Mouse (Mus musculus) MEL (cell line): ENCODE data around the gene Kctd7. TPM values are rescaled to one million over a fixed set of nuclear protein-coding genes. Genes with fewer than 3 reads are reported as not detected.

Experiments
- DNase-seq: peaks from one replicate; pipeline ENCODE4 v3.0.0; 2011; ENCODE audit warnings: low read depth, low spot score
- H3K27ac ChIP-seq: 2 replicates; pipeline ENCODE4 v1.5.1; 2012; ENCODE audit warnings: low read depth, mild to moderate bottlenecking, control low read depth, low read length, moderate library complexity; ENCODE audit not compliant: control insufficient read depth
- H3K27me3 ChIP-seq, 2 experiments: fragments of 150-350 bp in 1 of 2; sonication (generic) in 1 of 2; 2 replicates each; pipeline ENCODE4 v1.6.1; 2012; ENCODE audit warnings: low read length in 2 of 2, mild to moderate bottlenecking in 2 of 2, improper control_type of control experiment in 1 of 2, moderate library complexity in 1 of 2; ENCODE audit not compliant: insufficient read depth in 2 of 2, control insufficient read depth in 1 of 2
- H3K36me3 ChIP-seq, 2 experiments: 2 replicates each; pipeline ENCODE4 v1.6.1; 2012 to 2014; ENCODE audit warnings: low read length in 2 of 2, improper control_type of control experiment in 1 of 2, inconsistent platforms in 1 of 2, mild to moderate bottlenecking in 1 of 2; ENCODE audit not compliant: insufficient read depth in 2 of 2, control insufficient read depth in 1 of 2
- H3K4me1 ChIP-seq, 2 experiments: fragments of 150-350 bp in 1 of 2; sonication (generic) in 1 of 2; 2 replicates each; pipeline ENCODE4 v1.6.1; 2012; ENCODE audit warnings: low read length in 2 of 2, improper control_type of control experiment in 1 of 2, mild to moderate bottlenecking in 1 of 2; ENCODE audit not compliant: insufficient read depth in 2 of 2, control insufficient read depth in 1 of 2
- H3K4me3 ChIP-seq, 2 experiments: fragments of 150-350 bp in 1 of 2; sonication (generic) in 1 of 2; 2 replicates each; pipeline ENCODE4 v1.5.1; 2012; ENCODE audit warnings: low read depth in 2 of 2, low read length in 2 of 2, mild to moderate bottlenecking in 2 of 2, moderate library complexity in 2 of 2, control low read depth in 1 of 2, improper control_type of control experiment in 1 of 2; ENCODE audit not compliant: control insufficient read depth in 1 of 2, insufficient read depth in 1 of 2
- H3K79me2 ChIP-seq: 2 replicates; pipeline ENCODE4 v1.6.1; 2012; ENCODE audit warnings: mild to moderate bottlenecking, low read length, moderate library complexity; ENCODE audit not compliant: control insufficient read depth, poor library complexity, insufficient read depth
- H3K9ac ChIP-seq: 2 replicates; pipeline ENCODE4 v1.6.1; 2012; ENCODE audit warnings: low read depth, mild to moderate bottlenecking, control low read depth, low read length, moderate library complexity; ENCODE audit not compliant: control insufficient read depth, poor library complexity, severe bottlenecking
- H3K9me3 ChIP-seq: fragments of 150-350 bp; sonication (generic); replicated peaks from 2 replicates; pipeline ENCODE4 v1.6.1; 2012; ENCODE audit warnings: mild to moderate bottlenecking, low read length, improper control_type of control experiment, moderate library complexity; ENCODE audit not compliant: insufficient read depth
- BHLHE40 ChIP-seq: IDR thresholded peaks from 2 replicates; pipeline ENCODE4 v1.6.1; 2012; ENCODE audit warnings: low read depth, mild to moderate bottlenecking, inconsistent platforms, low read length, improper control_type of control experiment, borderline replicate concordance
- CHD1 ChIP-seq: IDR thresholded peaks from 2 replicates; pipeline ENCODE4 v1.6.1; 2012; ENCODE audit warnings: low read depth, mild to moderate bottlenecking, inconsistent platforms, low read length, improper control_type of control experiment
- CHD2 ChIP-seq: IDR thresholded peaks from 2 replicates; pipeline ENCODE4 v1.6.1; 2011; ENCODE audit warnings: low read length, improper control_type of control experiment
- CTCF ChIP-seq, 3 experiments: IDR thresholded peaks in 2 of 3; conservative IDR thresholded peaks in 1 of 3; 2 replicates each; pipeline ENCODE4 v1.5.1; 2011 to 2012; ENCODE audit warnings: low read length in 3 of 3, low read depth in 2 of 3, mild to moderate bottlenecking in 2 of 3, improper control_type of control experiment in 1 of 3, inconsistent platforms in 1 of 3, mixed read lengths in 1 of 3, moderate library complexity in 1 of 3; ENCODE audit not compliant: control insufficient read depth in 1 of 3, insufficient read depth in 1 of 3, poor library complexity in 1 of 3, severe bottlenecking in 1 of 3
- E2F4 ChIP-seq: IDR thresholded peaks from 2 replicates; pipeline ENCODE4 v1.6.1; 2011; ENCODE audit warnings: low read depth, low read length, improper control_type of control experiment, borderline replicate concordance
- ELF1 ChIP-seq: IDR thresholded peaks from 2 replicates; pipeline ENCODE4 v1.6.1; 2014; ENCODE audit warnings: low read depth, mild to moderate bottlenecking, inconsistent platforms, low read length, improper control_type of control experiment, moderate library complexity
- EP300 ChIP-seq, 2 experiments: IDR thresholded peaks; 2 replicates each; pipeline ENCODE4 v1.6.1; 2011; ENCODE audit warnings: improper control_type of control experiment in 2 of 2, low read length in 2 of 2, low read depth in 1 of 2, mild to moderate bottlenecking in 1 of 2
- ETS1 ChIP-seq: IDR thresholded peaks from 2 replicates; pipeline ENCODE4 v1.6.1; 2012; ENCODE audit warnings: low read depth, mild to moderate bottlenecking, inconsistent platforms, low read length, improper control_type of control experiment, moderate library complexity
- GATA1 ChIP-seq: IDR thresholded peaks from 2 replicates; pipeline ENCODE4 v1.6.1; 2011; ENCODE audit warnings: low read depth, low read length, improper control_type of control experiment
- JUND ChIP-seq: IDR thresholded peaks from 2 replicates; pipeline ENCODE4 v1.6.1; 2011; ENCODE audit warnings: low read depth, mild to moderate bottlenecking, improper control_type of control experiment, low read length
- KAT2A ChIP-seq: conservative IDR thresholded peaks from 2 replicates; pipeline ENCODE4 v1.6.1; 2012; ENCODE audit warnings: low read depth, low read length, improper control_type of control experiment, inconsistent platforms
- MAFK ChIP-seq: IDR thresholded peaks from 2 replicates; pipeline ENCODE4 v1.6.1; 2011; ENCODE audit warnings: low read depth, mild to moderate bottlenecking, low read length, improper control_type of control experiment, borderline replicate concordance
- MAX ChIP-seq: IDR thresholded peaks from 2 replicates; pipeline ENCODE4 v1.6.1; 2011; ENCODE audit warnings: low read length, improper control_type of control experiment
- MXI1 ChIP-seq: IDR thresholded peaks from 2 replicates; pipeline ENCODE4 v1.6.1; 2011; ENCODE audit warnings: mild to moderate bottlenecking, low read depth, low read length, improper control_type of control experiment
- MYB ChIP-seq: IDR thresholded peaks from 2 replicates; pipeline ENCODE4 v1.6.1; 2011; ENCODE audit warnings: mild to moderate bottlenecking, low read depth, low read length, improper control_type of control experiment
- NELFE ChIP-seq: IDR thresholded peaks from 2 replicates; pipeline ENCODE4 v1.6.1; 2011; ENCODE audit warnings: low read depth, low read length, improper control_type of control experiment
- NRF1 ChIP-seq: IDR thresholded peaks from 2 replicates; pipeline ENCODE4 v1.6.1; 2014; ENCODE audit warnings: low read depth, mild to moderate bottlenecking, inconsistent platforms, low read length, improper control_type of control experiment, moderate library complexity; ENCODE audit not compliant: poor library complexity, insufficient read depth, severe bottlenecking
- POLR2A ChIP-seq, 2 experiments: IDR thresholded peaks; 2 replicates each; pipeline ENCODE4 v1.6.1; 2011 to 2012; ENCODE audit warnings: low read length in 2 of 2, mild to moderate bottlenecking in 2 of 2, control low read depth in 1 of 2, improper control_type of control experiment in 1 of 2, low read depth in 1 of 2, moderate library complexity in 1 of 2; ENCODE audit not compliant: control insufficient read depth in 1 of 2, insufficient read depth in 1 of 2, poor library complexity in 1 of 2
- POLR2AphosphoS2 ChIP-seq: IDR thresholded peaks from 2 replicates; pipeline ENCODE4 v1.6.1; 2011; ENCODE audit warnings: low read length, improper control_type of control experiment
- RAD21 ChIP-seq: IDR thresholded peaks from 2 replicates; pipeline ENCODE4 v1.6.1; 2011; ENCODE audit warnings: mild to moderate bottlenecking, low read depth, low read length, improper control_type of control experiment
- SIN3A ChIP-seq: IDR thresholded peaks from 2 replicates; pipeline ENCODE4 v1.6.1; 2012; ENCODE audit warnings: low read length, improper control_type of control experiment, inconsistent platforms
- TAL1 ChIP-seq: IDR thresholded peaks from 2 replicates; pipeline ENCODE4 v1.6.1; 2012; ENCODE audit warnings: mild to moderate bottlenecking, inconsistent platforms, low read length, moderate library complexity, mixed read lengths
- TBP ChIP-seq: IDR thresholded peaks from 2 replicates; pipeline ENCODE4 v1.8.0; 2011; ENCODE audit warnings: low read depth, low read length, improper control_type of control experiment
- TCF12 ChIP-seq: IDR thresholded peaks from 2 replicates; pipeline ENCODE4 v1.6.1; 2014; ENCODE audit warnings: low read depth, mild to moderate bottlenecking, inconsistent platforms, low read length, improper control_type of control experiment, moderate library complexity
- USF1 ChIP-seq: IDR thresholded peaks from 2 replicates; pipeline ENCODE4 v1.6.1; 2014; ENCODE audit warnings: low read depth, mild to moderate bottlenecking, inconsistent platforms, low read length, improper control_type of control experiment, moderate library complexity
- USF2 ChIP-seq, 2 experiments: IDR thresholded peaks; 2 replicates each; pipeline ENCODE4 v1.6.1; 2011 to 2012; ENCODE audit warnings: improper control_type of control experiment in 2 of 2, low read length in 2 of 2, borderline replicate concordance in 1 of 2, inconsistent platforms in 1 of 2, low read depth in 1 of 2, mild to moderate bottlenecking in 1 of 2; ENCODE audit not compliant: insufficient read depth in 1 of 2
- ZC3H11A ChIP-seq: IDR thresholded peaks from 2 replicates; pipeline ENCODE4 v1.6.1; 2012; ENCODE audit warnings: low read depth, mild to moderate bottlenecking, inconsistent platforms, low read length, improper control_type of control experiment
- ZMIZ1 ChIP-seq: IDR thresholded peaks from 2 replicates; pipeline ENCODE4 v1.6.1; 2012; ENCODE audit warnings: low read depth, mild to moderate bottlenecking, inconsistent platforms, low read length, improper control_type of control experiment, moderate library complexity
- ZNF384 ChIP-seq: IDR thresholded peaks from 2 replicates; pipeline ENCODE4 v1.6.1; 2012; ENCODE audit warnings: low read depth, mild to moderate bottlenecking, inconsistent platforms, low read length, improper control_type of control experiment
- polyA plus RNA-seq, 2 experiments: library from polyadenylated mRNA; stranded (reverse) in 1 of 2; unstranded in 1 of 2; fragments of >175 nt in 1 of 2; fragments of >200 nt in 1 of 2; gene quantifications; 2 replicates each; pipeline versions ENCODE4 v1.2.1 to v1.2.4; 2012; ENCODE audit warnings: low replicate concordance in 2 of 2, low read depth in 1 of 2; ENCODE audit not compliant: insufficient read length in 2 of 2, insufficient read depth in 1 of 2, missing spikeins in 1 of 2
- total RNA-seq: library from RNA; depleted of rRNA; stranded (reverse); fragments of 300-350 nt; gene quantifications from 2 replicates; pipeline ENCODE4 v1.2.3, GENCODE M21; 2012

The Kctd7 gene
- total and polyA plus RNA-seq, 3 experiments = 5.8 to 7.0 TPM; not detected in 1

DNA sequence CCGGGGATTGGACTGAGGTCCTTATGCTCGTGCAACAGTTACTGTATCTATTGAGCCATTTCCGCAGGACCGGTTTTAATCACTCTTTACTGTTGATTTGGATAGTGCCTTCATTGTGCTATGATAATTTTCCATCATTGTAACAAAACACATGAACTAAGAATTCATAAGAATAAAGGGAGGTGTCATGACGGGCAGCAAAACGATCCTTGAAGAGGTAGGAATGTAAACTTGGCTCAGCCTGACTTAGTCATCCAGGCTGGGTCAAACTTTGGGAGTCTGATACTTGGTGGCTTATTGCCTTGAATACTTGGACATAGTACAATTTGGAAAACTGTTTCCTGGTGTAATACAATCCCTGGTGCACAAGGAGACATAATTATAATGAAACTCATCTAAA lies 40.7 kb downstream of the Kctd7 start:
- Histone ChIP-seq H3K79me2 (peaks cover 34% of the 10 kb centered on the region), H3K36me3 (peaks cover 0 to 14% of the 10 kb centered on the region in 2 experiments; a peak in 2 of 4 replicates), H3K9ac (no peak overlapping the region), H3K4me1 (no peaks in the 10 kb centered on the region; a peak in 1 of 4 replicates), H3K27ac (no peak overlapping the region), H3K9me3 (no peaks in the 10 kb centered on the region), H3K4me3 (no peak overlapping the region), H3K27me3 (no peaks in the 10 kb centered on the region)
- no peak for TF ChIP-seq MYB
- TF ChIP-seq CTCF (IDR thresholded peaks at IDR 0.05 in 2 of 3, conservative IDR thresholded peaks at IDR 0.05 in 1 of 3; ENCODE audit: control insufficient read depth in 1 of 3, insufficient read depth in 1 of 3, low read depth in 2 of 3, low read length in 3 of 3, poor library complexity in 1 of 3, severe bottlenecking in 1 of 3) = no peak
- no peak for TF ChIP-seq MAFK
- TF ChIP-seq GATA1 = no peak
- no peak for TF ChIP-seq ZC3H11A
- no peak for TF ChIP-seq MXI1
- no peak for TF ChIP-seq ETS1
- no peak for TF ChIP-seq RAD21
- DNase-seq = no peak

DNA sequence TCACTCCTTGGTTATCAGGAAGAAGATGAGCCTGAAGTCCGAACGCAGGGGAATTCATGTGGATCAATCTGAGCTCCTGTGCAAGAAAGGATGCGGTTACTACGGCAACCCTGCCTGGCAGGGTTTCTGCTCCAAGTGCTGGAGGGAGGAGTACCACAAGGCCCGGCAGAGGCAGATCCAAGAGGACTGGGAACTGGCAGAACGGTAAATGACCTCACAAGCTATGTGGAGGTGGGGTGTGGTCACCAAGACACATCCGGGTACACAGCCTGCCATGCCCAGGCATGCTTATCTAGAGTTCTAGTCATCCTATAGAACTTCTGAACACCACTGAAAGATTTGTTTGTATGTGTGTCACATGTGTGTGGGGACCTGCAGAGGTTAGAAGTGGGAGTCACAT lies 42.7 kb downstream of the Kctd7 start:
- no peak overlapping the region for H3K9ac ChIP-seq

DNA sequence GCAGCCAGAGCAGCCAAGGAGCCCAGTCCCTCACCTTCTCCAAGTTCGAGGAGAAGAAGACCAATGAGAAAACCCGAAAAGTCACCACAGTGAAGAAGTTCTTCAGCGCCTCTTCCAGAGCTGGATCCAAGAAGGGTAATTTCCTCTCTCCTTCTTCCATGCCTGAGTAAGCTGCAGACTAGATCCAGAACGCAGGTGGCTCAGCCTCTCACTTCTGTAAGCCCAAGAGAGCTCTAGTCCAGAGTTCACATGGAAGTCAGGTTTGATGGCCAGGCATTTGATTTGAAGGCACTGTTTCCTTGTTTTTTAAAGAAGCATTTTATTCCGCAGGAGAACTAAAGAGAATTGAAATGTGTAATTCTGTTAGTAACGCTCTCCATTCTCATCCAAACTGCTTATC lies 46.2 kb downstream of the Kctd7 start:
- Histone ChIP-seq H3K36me3 (peaks cover 0 to 24% of the 10 kb centered on the region in 2 experiments; a peak in 2 of 4 replicates), H3K27ac (no peak overlapping the region), H3K9me3 (no peaks in the 10 kb centered on the region), H3K79me2 (peaks cover 2% of the 10 kb centered on the region; the same call in 1 of the 2 replicates), H3K9ac (no peak overlapping the region), H3K27me3 (no peaks in the 10 kb centered on the region), H3K4me3 (no peak overlapping the region), H3K4me1 (no peaks in the 10 kb centered on the region)
- no peak for DNase-seq
- no peak for TF ChIP-seq JUND
- TF ChIP-seq EP300 (IDR thresholded peaks at IDR 0.05; ENCODE audit: low read depth in 1 of 2, low read length in 2 of 2) = no peak
- no peak for TF ChIP-seq TAL1
- TF ChIP-seq POLR2A (IDR thresholded peaks at IDR 0.05; ENCODE audit: control insufficient read depth in 1 of 2, insufficient read depth in 1 of 2, low read depth in 1 of 2, low read length in 2 of 2, poor library complexity in 1 of 2) = no peak
- no peak for TF ChIP-seq MAX
- no peak for TF ChIP-seq POLR2AphosphoS2
- no peak for TF ChIP-seq E2F4
- no peak for TF ChIP-seq USF2 (IDR thresholded peaks at IDR 0.05; ENCODE audit: borderline replicate concordance in 1 of 2, insufficient read depth in 1 of 2, low read depth in 1 of 2, low read length in 2 of 2)
- TF ChIP-seq SIN3A = no peak
- TF ChIP-seq CHD1 = no peak
- TF ChIP-seq CHD2 = no peak
- TF ChIP-seq CTCF (IDR thresholded peaks at IDR 0.05 in 2 of 3, conservative IDR thresholded peaks at IDR 0.05 in 1 of 3; ENCODE audit: control insufficient read depth in 1 of 3, insufficient read depth in 1 of 3, low read depth in 2 of 3, low read length in 3 of 3, poor library complexity in 1 of 3, severe bottlenecking in 1 of 3) = no peak
- no peak for TF ChIP-seq MAFK
- no peak for TF ChIP-seq ZNF384

More for the DNA sequence above, 42.7 kb downstream of the Kctd7 start:
- Histone ChIP-seq H3K36me3 (peaks cover 0 to 17% of the 10 kb centered on the region in 2 experiments; a peak in 2 of 4 replicates), H3K79me2 (peaks cover 18% of the 10 kb centered on the region), H3K4me3 (no peak overlapping the region), H3K27ac (no peak overlapping the region), H3K4me1 (no peaks in the 10 kb centered on the region; a peak in 1 of 4 replicates), H3K27me3 (no peaks in the 10 kb centered on the region), H3K9me3 (no peaks in the 10 kb centered on the region)
- TF ChIP-seq BHLHE40 = no peak
- TF ChIP-seq JUND = no peak
- TF ChIP-seq KAT2A = no peak
- TF ChIP-seq CHD2 = no peak
- no peak for TF ChIP-seq ELF1
- TF ChIP-seq NELFE = no peak
- TF ChIP-seq ZC3H11A = no peak
- TF ChIP-seq ZNF384 = no peak
- no peak for TF ChIP-seq SIN3A
- no peak for TF ChIP-seq ZMIZ1
- no peak for TF ChIP-seq MXI1
- no peak for TF ChIP-seq MAX
- TF ChIP-seq USF2 (IDR thresholded peaks at IDR 0.05; ENCODE audit: borderline replicate concordance in 1 of 2, insufficient read depth in 1 of 2, low read depth in 1 of 2, low read length in 2 of 2) = no peak
- TF ChIP-seq TBP = no peak
- no peak for TF ChIP-seq TCF12
- TF ChIP-seq USF1 = no peak
- no peak for TF ChIP-seq NRF1
- TF ChIP-seq ETS1 = no peak
- DNase-seq = no peak
